Mouse (Mus musculus): Measurements from ENCODE around the gene Vmn1r151. TPM values are rescaled to one million over a fixed set of nuclear protein-coding genes. Genes with fewer than 3 reads are reported as not detected.
"Not testable (repeated sequence)": the region's sequence is repeated elsewhere in the genome, so short reads cannot be mapped to it uniquely, and the experiment has no call there.

The Vmn1r151 gene
- not detected in 2 replicates for polyA plus RNA-seq (2016; fragmentation: Nextera tagmentation; extraction: Ambion mirVana)

- H3K4me3 ChIP-seq; H3K27ac ChIP-seq; H3K36me3 ChIP-seq (replicated peaks); H3K27me3 ChIP-seq (ENCODE audit: poor library complexity, severe bottlenecking); H3K9me3 ChIP-seq; H3K4me1 ChIP-seq; DNase-seq (ENCODE audit: extremely low spot score, low spot score): not testable (repeated sequence)
- WGBS = 55% methylated on average over 2 of the region's 3 CpGs
Measured at GRCm38 (mm10) chr7:22499578-22499977, at the start of gene Vmn1r151. Gene Vmn1r151 (minus strand): TSS chr7:22499678.

DNA sequence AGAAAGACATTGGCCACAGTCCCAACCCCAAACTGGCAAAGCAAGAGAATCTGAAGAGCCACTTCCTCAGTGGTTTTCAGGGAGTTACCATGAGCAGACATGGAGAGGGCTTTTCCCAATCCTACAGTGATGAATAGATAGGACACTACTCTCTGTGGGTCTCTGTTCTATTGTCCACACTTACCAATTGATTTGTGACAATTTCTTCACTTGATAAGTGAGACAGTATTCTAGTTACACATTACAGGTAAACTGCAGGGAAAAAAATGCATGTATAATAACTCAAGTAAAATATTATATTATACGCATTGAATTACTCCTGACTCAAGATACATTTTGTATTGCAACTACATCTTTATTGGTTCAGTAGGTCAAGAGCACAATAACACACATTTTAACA, 35.3 kb upstream of the Vmn1r151 start, which contains the start of gene Gm8677:
Gene Gm8677 (minus strand): TSS at position 101 of the 400 bp plus-strand sequence.
- H3K4me3 ChIP-seq; DNase-seq (ENCODE audit: extremely low spot score, low spot score); H3K27me3 ChIP-seq (ENCODE audit: poor library complexity, severe bottlenecking); H3K27ac ChIP-seq; H3K36me3 ChIP-seq (replicated peaks); H3K4me1 ChIP-seq; H3K9me3 ChIP-seq: not testable (repeated sequence)
- WGBS = no CpG with 5 or more reads among the region's 1 CpGs

GRCm38 (mm10) chr7:22522667-22523066, 23.2 kb upstream of the Vmn1r151 start, which contains the start of gene Vmn1r152:
Gene Vmn1r152 (plus strand): TSS chr7:22522967.
- not testable (repeated sequence) for H3K4me1 ChIP-seq
- no CpG with 5 or more reads among the region's 3 CpGs for WGBS

DNA sequence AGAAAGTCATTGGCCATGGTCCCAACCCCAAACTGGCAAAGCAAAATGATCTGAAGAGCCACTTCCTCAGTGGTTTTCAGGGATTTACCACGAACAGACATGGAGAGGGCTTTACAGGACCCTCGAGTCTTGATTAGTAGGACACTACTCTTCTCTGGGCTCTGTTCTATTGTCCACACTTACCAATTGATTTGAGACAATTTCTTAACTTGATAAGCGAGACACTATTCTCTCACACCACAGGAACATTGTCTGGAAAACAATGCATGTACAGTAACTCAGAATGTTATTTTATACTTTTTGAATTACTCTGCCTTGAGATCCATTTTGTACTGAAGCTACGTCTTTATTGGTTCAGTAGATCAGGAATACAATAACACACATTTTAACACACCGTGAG, 35.5 kb downstream of the Vmn1r151 start, which contains the start of gene Gm10665:
Gene Gm10665 (minus strand): TSS at position 101 of the 400 bp plus-strand sequence.
- not testable (repeated sequence) for H3K4me3 ChIP-seq; H3K4me1 ChIP-seq; H3K27ac ChIP-seq; DNase-seq (ENCODE audit: extremely low spot score, low spot score); H3K36me3 ChIP-seq (replicated peaks); H3K27me3 ChIP-seq (ENCODE audit: poor library complexity, severe bottlenecking); H3K9me3 ChIP-seq
- no CpG with 5 or more reads among the region's 5 CpGs for WGBS

More at GRCm38 (mm10) chr7:22522667-22523066, 23.2 kb upstream of the Vmn1r151 start, which contains the start of gene Vmn1r152:
- not testable (repeated sequence) for H3K27me3 ChIP-seq (ENCODE audit: poor library complexity, severe bottlenecking); H3K4me3 ChIP-seq; H3K9me3 ChIP-seq; H3K27ac ChIP-seq; H3K36me3 ChIP-seq (replicated peaks); DNase-seq (ENCODE audit: extremely low spot score, low spot score)

Other genes with a start within 250 kb of the Vmn1r151 start
- not detected in 2 replicates for gene Gm4187, start 170.0 kb downstream of the Vmn1r151 start, polyA plus RNA-seq (2016; fragmentation: Nextera tagmentation; extraction: Ambion mirVana)
- gene Gm8660, start 128.6 kb downstream of the Vmn1r151 start, polyA plus RNA-seq (2016; fragmentation: Nextera tagmentation; extraction: Ambion mirVana) = not detected in 2 replicates
- not detected in 2 replicates for gene Vmn1r148, start 86.1 kb downstream of the Vmn1r151 start, polyA plus RNA-seq (2016; fragmentation: Nextera tagmentation; extraction: Ambion mirVana)
- not detected in 2 replicates for gene Vmn1r149, start 61.4 kb downstream of the Vmn1r151 start, polyA plus RNA-seq (2016; fragmentation: Nextera tagmentation; extraction: Ambion mirVana)
- not detected in 2 replicates for gene Gm10665, start 35.6 kb downstream of the Vmn1r151 start, polyA plus RNA-seq (2016; fragmentation: Nextera tagmentation; extraction: Ambion mirVana)
- not detected in 2 replicates for gene Vmn1r152, start 23.3 kb upstream of the Vmn1r151 start, polyA plus RNA-seq (2016; fragmentation: Nextera tagmentation; extraction: Ambion mirVana)
- gene Gm8677, start 35.2 kb upstream of the Vmn1r151 start, polyA plus RNA-seq (2016; fragmentation: Nextera tagmentation; extraction: Ambion mirVana) = not detected in 2 replicates
- not detected in 2 replicates for gene Gm4201, start 65.7 kb upstream of the Vmn1r151 start, polyA plus RNA-seq (2016; fragmentation: Nextera tagmentation; extraction: Ambion mirVana)
- not detected in 2 replicates for gene Gm4565, start 88.4 kb upstream of the Vmn1r151 start, polyA plus RNA-seq (2016; fragmentation: Nextera tagmentation; extraction: Ambion mirVana)
- gene Vmn1r155, start 158.3 kb upstream of the Vmn1r151 start, polyA plus RNA-seq (2016; fragmentation: Nextera tagmentation; extraction: Ambion mirVana) = not detected in 2 replicates
- not detected in 2 replicates for gene Gm8693, start 192.6 kb upstream of the Vmn1r151 start, polyA plus RNA-seq (2016; fragmentation: Nextera tagmentation; extraction: Ambion mirVana)
- not detected in 2 replicates for gene Gm4567, start 220.0 kb upstream of the Vmn1r151 start, polyA plus RNA-seq (2016; fragmentation: Nextera tagmentation; extraction: Ambion mirVana)

All from forebrain, embryonic 10.5 days (tissue).